In genomic region chr12:41911626-41912025, GRCm38 (mm10) we compare ENCODE assay signal across 22 mouse cellular contexts.
"Had no signal": no experiment of that assay in that cellular context is flagged by ENCODE, and none has a peak within 500 bp of the region (broad histone marks: within the 10 kb centered on the region; RNA-seq: fewer than 3 reads in every experiment).

No protein-coding gene starts in this region.

- H3K4me3 ChIP-seq: gastrocnemius, adult 2 months; heart, embryonic 10.5 days; heart, embryonic 12.5 days; hindbrain, embryonic 13.5 days; hindbrain, embryonic 15.5 days; limb, embryonic 13.5 days; limb, embryonic 15.5 days; liver, embryonic 12.5 days had no signal

- H3K9me3 ChIP-seq: heart, embryonic 10.5 days; heart, embryonic 12.5 days; hindbrain, embryonic 13.5 days; hindbrain, embryonic 15.5 days; limb, embryonic 13.5 days; limb, embryonic 15.5 days; liver, embryonic 12.5 days had no signal

- H3K4me1 ChIP-seq: heart, embryonic 10.5 days; heart, embryonic 12.5 days; hindbrain, embryonic 13.5 days; hindbrain, embryonic 15.5 days; limb, embryonic 13.5 days; limb, embryonic 15.5 days; liver, embryonic 12.5 days had no signal

- H3K27ac ChIP-seq: gastrocnemius, adult 2 months; heart, embryonic 10.5 days; hindbrain, embryonic 13.5 days; hindbrain, embryonic 15.5 days; hindbrain, postnatal 0 days; limb, embryonic 13.5 days; limb, embryonic 15.5 days; liver, embryonic 12.5 days; liver, embryonic 14.5 days had no signal

- DNase-seq: gastrocnemius, adult 2 months; gastrocnemius, postnatal 10 days; gastrocnemius, postnatal 25 days; heart, adult 18-20 months; heart, postnatal 10 days; heart, postnatal 36 days; kidney, adult 11 months; kidney, adult 2 months; kidney, postnatal 14 days; kidney, postnatal 36 days; layer of hippocampus, adult 9-11 months; layer of hippocampus, postnatal 36 days; left cerebral cortex, postnatal 4 days had no signal

- H3K9ac ChIP-seq: heart, embryonic 12.5 days; hindbrain, embryonic 13.5 days; hindbrain, embryonic 15.5 days; limb, embryonic 13.5 days; limb, embryonic 15.5 days; liver, embryonic 12.5 days; liver, embryonic 14.5 days had no signal

- H3K36me3 ChIP-seq: heart, embryonic 10.5 days; heart, embryonic 12.5 days; hindbrain, embryonic 13.5 days; hindbrain, embryonic 15.5 days; limb, embryonic 13.5 days; limb, embryonic 15.5 days; liver, embryonic 12.5 days had no signal
